Mouse (Mus musculus) limb, embryonic 11.5 days (tissue): ENCODE results near the gene Col11a2. TPM values are rescaled to one million over a fixed set of nuclear protein-coding genes. Genes with fewer than 3 reads are reported as not detected.

Experiments used
- ATAC-seq: fragments of 200-750 bp; cut with Nextera tagmentation; 2 replicates; pipeline ENCODE4 v1.8.0; 2017; ENCODE audit warnings: low read depth; ENCODE audit not compliant: insufficient number of reproducible peaks, low FRiP score, low TSS enrichment
- DNase-seq: peaks from one replicate; pipeline ENCODE4 v3.0.0-alpha.2; 2015; ENCODE audit warnings: low spot score
- H3K27ac ChIP-seq: fragments of 300-500 bp; sonication (generic); replicated peaks from 2 replicates; pipeline ENCODE4 v1.5.1; 2014; ENCODE audit warnings: low read depth, mild to moderate bottlenecking, low read length
- H3K27me3 ChIP-seq: fragments of 300-500 bp; sonication (generic); 2 replicates; pipeline ENCODE4 v1.6.1; 2014; ENCODE audit warnings: mild to moderate bottlenecking, low read length, mixed read lengths; ENCODE audit not compliant: control insufficient read depth, insufficient read depth
- H3K36me3 ChIP-seq: fragments of 300-500 bp; sonication (generic); 2 replicates; pipeline ENCODE4 v1.6.1; 2014; ENCODE audit warnings: mild to moderate bottlenecking, low read length, moderate library complexity, mixed read lengths; ENCODE audit not compliant: control insufficient read depth, insufficient read depth
- H3K4me1 ChIP-seq: fragments of 300-500 bp; sonication (generic); 2 replicates; pipeline ENCODE4 v1.6.1; 2014; ENCODE audit warnings: low read length, mixed read lengths; ENCODE audit not compliant: control insufficient read depth, insufficient read depth
- H3K4me2 ChIP-seq: fragments of 300-500 bp; sonication (generic); 2 replicates; pipeline ENCODE4 v1.6.1; 2014; ENCODE audit warnings: low read depth, mild to moderate bottlenecking, moderate library complexity; ENCODE audit not compliant: severe bottlenecking
- H3K4me3 ChIP-seq: fragments of 300-500 bp; sonication (generic); 2 replicates; pipeline ENCODE4 v1.5.1; 2014; ENCODE audit warnings: low read depth, low read length
- H3K9ac ChIP-seq: fragments of 300-500 bp; sonication (generic); 2 replicates; pipeline ENCODE4 v1.6.1; 2014; ENCODE audit warnings: mild to moderate bottlenecking, low read length
- H3K9me3 ChIP-seq: fragments of 300-500 bp; sonication (generic); 2 replicates; pipeline ENCODE4 v1.6.1; 2016; ENCODE audit warnings: low read length; ENCODE audit not compliant: control insufficient read depth
- WGBS: fragments of 180-500 bp; shearing (Covaris S2); extraction: QIAGEN DNeasy Blood & Tissue Kit; methylation state at CpG from one replicate; pipeline ENCODE4 v1.1.7; 2014; 5-methylcytosine and 5-hydroxymethylcytosine counted together
- polyA plus RNA-seq: library from polyadenylated mRNA; unstranded; fragments of >200 nt; fragmentation: Nextera tagmentation; extraction: Ambion mirVana; gene quantifications from 2 replicates; pipeline ENCODE4 v1.2.1, GENCODE M21; 2014

Gene Col11a2
- polyA plus RNA-seq, 1 experiment from 2014 or later: 5.0 TPM

DNA sequence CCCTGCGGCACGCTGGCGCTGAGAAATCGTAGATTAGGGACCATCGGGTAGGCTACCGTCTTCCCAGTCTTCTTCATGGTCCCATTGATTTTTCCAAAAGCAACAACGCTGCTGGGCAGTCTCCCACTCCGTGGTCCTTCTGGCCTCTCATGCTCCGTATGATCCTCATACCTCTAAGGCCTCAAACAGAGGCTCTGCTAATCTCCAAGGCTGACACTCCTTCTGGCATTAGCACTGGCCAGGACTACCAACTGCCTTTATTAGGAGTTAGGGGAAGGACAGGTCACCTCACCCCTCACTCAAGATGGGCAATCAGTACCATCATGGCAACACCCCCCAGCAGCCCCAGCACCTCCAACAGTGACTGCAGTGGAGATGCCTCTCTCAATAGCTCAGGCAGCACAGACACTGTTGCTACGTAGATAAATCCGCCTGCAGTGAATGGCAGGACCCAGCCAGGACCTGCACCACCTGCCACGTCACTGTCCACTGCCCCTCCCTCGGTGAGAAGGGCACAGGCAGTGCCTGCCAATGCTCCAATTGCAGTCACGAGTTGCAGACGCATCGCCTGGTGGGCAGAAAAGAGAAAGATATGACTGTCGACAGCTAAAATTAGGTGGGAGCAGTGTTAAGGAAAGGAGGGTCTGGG lies 10.6 kb upstream of the Col11a2 start:
- DNase-seq: no peak
- Histone ChIP-seq H3K9ac (no peak overlapping the region), H3K4me2 (peak overlapping the region; percentile 93; the same call in 1 of the 2 replicates), H3K4me3 (0 out of 2 replicates have a peak overlapping the region, but pooled peaks have one; percentile 65), H3K27me3 (no peaks in the 10 kb centered on the region), H3K36me3 (peaks cover 18% of the 10 kb centered on the region), H3K4me1 (peaks cover 59% of the 10 kb centered on the region), H3K9me3 (no peaks in the 10 kb centered on the region), H3K27ac (peak overlapping the region; percentile 79)
- 74% methylated on average over 17 of the region's 17 CpGs for WGBS
- no peak for ATAC-seq

DNA sequence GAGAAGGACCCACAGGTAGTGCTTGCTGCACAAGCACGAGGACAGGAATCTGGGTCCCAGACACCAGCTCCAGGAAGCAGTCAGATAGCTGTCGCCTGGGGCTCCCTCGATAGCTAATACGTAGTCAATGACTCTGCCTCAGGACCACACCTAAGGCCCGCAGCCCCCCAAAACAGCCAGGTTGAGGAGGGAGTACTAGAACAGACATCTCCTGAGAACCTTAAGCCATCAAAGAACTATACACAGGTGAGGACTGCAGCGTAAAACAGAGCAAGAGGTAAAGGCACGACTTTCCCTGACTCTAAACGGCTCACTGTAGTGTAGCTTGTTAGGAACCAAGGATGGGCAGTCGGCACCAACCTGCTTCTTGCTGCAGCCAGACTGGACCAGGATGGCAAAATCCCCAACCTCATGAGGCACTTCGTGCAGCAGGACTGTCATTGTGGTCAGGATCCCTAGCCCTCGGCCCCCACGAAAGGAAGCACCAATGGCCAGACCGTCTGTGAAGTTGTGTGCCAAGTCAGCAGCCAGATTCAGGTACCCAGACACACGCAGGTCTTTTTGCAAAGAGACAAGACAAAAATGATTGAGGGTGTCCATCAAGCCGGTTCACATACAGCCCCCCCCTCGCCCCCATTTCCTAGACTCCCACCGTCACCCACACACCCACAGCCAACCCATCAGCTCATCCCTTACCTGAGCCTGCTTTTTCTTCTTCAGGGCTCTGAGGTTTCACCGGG lies 9.9 kb upstream of the Col11a2 start:
- peaks cover 18% of the 10 kb centered on the region for H3K36me3 ChIP-seq
- no peak overlapping the region for H3K9ac ChIP-seq
- H3K9me3 ChIP-seq: no peaks in the 10 kb centered on the region
- no peaks in the 10 kb centered on the region for H3K27me3 ChIP-seq
- WGBS: 89% methylated on average over 18 of the region's 18 CpGs
- no peak overlapping the region for H3K27ac ChIP-seq
- H3K4me1 ChIP-seq: peaks cover 55% of the 10 kb centered on the region
- H3K4me2 ChIP-seq: peak overlapping the region; percentile 99; the same call in 1 of the 2 replicates
- peak overlapping the region; percentile 88 for H3K4me3 ChIP-seq
- DNase-seq: no peak
- no peak for ATAC-seq

DNA sequence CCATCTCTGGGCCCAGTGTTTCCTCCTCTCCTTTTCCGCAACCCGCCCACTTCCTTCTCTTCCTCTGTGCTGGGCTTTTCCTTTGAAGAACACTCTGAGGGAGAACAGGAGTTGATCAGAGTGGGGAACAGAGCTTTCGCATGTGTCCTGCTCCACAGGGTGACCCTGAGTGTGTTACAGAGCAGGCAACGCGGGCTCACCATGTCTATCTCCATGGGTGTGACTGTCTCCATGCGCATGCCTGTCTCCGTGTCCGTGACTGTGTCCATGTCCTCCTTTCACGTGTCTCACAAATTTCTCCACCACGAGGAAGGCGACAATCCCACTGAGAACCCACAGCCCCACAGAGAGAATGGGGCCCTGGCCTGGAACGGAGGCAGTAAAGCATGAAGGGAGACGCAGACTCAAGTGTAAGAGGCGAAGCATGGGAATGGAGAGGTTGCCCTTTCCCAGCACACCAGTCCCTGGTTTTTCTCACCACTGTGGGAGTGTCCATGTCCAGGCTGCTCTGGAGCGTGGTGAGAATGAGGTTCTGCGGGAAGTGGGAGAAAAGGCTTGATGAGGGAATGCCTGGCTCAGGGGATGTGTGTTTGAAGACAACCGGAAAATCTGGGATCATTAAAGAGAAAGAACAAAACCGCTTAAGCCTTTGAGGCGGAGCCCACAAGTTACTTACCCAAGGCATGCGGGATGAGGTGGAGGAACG lies 9.2 kb upstream of the Col11a2 start:
- ATAC-seq (no peak), DNase-seq (no peak)
- WGBS: 85% methylated on average over 21 of the region's 21 CpGs
- H3K4me1 ChIP-seq: peaks cover 55% of the 10 kb centered on the region
- H3K27ac ChIP-seq: no peak overlapping the region
- peak overlapping the region; percentile 92; the same call in 1 of the 2 replicates for H3K9ac ChIP-seq
- H3K27me3 ChIP-seq: no peaks in the 10 kb centered on the region
- H3K9me3 ChIP-seq: no peaks in the 10 kb centered on the region
- peaks cover 18% of the 10 kb centered on the region for H3K36me3 ChIP-seq
- H3K4me3 ChIP-seq: peak overlapping the region; percentile 88
- H3K4me2 ChIP-seq: peak overlapping the region; percentile 99

DNA sequence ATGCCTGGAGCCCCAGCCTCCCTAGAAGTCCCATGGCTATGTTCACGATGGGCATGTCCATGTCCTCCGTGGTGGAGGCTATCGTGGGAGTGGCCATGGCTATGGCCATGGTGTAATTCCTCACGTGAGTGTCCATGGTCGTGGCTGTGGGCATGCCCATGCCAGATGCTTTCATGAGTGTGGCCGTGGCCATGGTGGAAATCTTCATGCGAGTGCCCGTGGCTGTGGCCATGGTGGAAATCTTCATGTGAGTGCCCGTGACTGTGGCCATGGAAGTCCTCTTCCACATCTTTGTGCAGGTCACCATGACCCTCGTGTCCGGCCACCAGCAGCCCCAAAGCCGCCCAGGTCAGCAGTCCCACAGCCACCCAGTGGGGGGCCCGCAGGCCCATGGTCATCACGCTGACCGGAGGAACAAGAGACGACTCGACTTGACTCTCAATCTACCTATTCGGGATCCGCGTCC lies 8.3 kb upstream of the Col11a2 start:
- no peaks in the 10 kb centered on the region for H3K9me3 ChIP-seq
- H3K36me3 ChIP-seq: peaks cover 21% of the 10 kb centered on the region
- no peak for DNase-seq
- peaks cover 46% of the 10 kb centered on the region for H3K4me1 ChIP-seq
- 6% methylated on average over 20 of the region's 20 CpGs for WGBS
- no peaks in the 10 kb centered on the region for H3K27me3 ChIP-seq
- peak overlapping the region; percentile 92 for H3K9ac ChIP-seq
- peak overlapping the region; percentile 99 for H3K4me2 ChIP-seq
- no peak for ATAC-seq
- H3K27ac ChIP-seq: peak overlapping the region; percentile 89; the same call in 1 of the 2 replicates
- peak overlapping the region; percentile 88 for H3K4me3 ChIP-seq

DNA sequence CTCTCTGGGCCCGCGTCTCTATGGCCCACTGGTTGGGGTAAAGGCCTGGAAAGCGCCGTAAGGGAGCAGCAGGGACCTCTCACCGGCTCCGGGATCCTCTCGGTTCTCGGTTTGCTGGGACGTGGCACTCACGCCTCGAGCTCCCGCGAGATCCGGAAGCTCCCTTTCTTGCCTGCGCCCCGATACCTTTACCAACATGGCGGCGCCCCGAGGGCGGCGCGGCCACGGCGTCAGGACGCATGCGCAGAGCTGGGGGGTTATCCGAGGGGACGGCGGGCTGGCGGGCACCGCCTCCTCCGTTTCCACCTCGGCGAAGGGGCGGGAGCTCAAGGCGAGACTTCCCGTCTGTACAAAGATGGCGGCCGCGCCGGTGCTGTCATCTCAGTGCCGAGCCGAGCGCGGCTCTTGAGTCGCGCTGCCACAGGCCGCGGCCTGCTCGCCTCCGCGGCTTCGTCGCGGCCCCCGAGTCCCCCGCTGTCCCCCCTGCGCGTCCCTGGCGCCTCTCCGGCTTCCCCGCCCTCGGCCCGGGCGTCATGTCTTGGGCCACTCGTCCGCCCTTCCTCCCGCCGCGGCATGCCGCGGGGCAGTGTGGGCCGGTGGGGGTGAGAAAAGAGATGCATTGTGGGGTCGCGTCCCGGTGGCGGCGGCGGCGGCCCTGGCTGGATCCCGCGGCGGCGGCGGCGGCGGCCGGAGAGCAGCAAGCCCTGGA lies 7.6 kb upstream of the Col11a2 start, which contains the start of the genes Slc39a7 and Rxrb:
Slc39a7 (minus strand) TSS at position 218 of the 709 bp plus-strand sequence.
Rxrb (plus strand) TSS at position 348 of the 709 bp plus-strand sequence.
- Histone ChIP-seq H3K9ac (peak within 1 kb of the TSS; percentile 92), H3K9me3 (no peaks in the 10 kb centered on the region), H3K4me1 (peaks cover 39% of the 10 kb centered on the region), H3K4me2 (peak within 1 kb of the TSS; percentile 99), H3K4me3 (peak within 1 kb of the TSS; percentile 88), H3K36me3 (peaks cover 27% of the 10 kb centered on the region), H3K27ac (peak within 1 kb of the TSS; percentile 89), H3K27me3 (no peaks in the 10 kb centered on the region)
- under 1% methylated on average over 75 of the region's 88 CpGs for WGBS
- ATAC-seq (peak; percentile 74), DNase-seq (peak; percentile 100)

DNA sequence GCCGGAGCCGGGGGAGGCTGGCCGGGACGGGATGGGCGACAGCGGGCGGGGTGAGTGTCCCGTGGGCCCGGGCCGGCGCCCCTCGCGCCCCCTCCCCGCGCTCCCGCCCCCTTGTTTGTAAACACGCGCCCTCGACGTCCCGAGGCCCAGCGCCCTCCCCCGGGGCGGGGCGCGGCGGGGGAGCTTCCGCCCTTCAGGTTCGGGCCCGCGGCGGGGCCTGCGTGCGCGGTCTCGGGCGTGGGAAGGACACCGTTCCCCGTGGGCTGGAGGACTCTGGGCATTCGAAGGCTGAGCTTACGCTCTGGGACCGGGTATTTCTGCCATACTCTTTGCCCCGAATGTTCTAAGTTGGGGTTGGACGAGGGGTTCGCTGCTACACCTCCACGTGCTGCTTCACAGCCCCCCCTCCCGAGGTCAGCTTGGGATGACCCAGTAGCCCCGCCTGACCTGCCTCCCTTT lies 7.0 kb upstream of the Col11a2 start:
- Histone ChIP-seq H3K27ac (peak overlapping the region; percentile 89), H3K4me3 (peak overlapping the region; percentile 88), H3K4me1 (peaks cover 33% of the 10 kb centered on the region), H3K9me3 (no peaks in the 10 kb centered on the region), H3K4me2 (peak overlapping the region; percentile 99), H3K36me3 (peaks cover 31% of the 10 kb centered on the region), H3K9ac (peak overlapping the region; percentile 92), H3K27me3 (no peaks in the 10 kb centered on the region)
- under 1% methylated on average over 43 of the region's 48 CpGs for WGBS
- DNase-seq (peak; percentile 44), ATAC-seq (no peak)

DNA sequence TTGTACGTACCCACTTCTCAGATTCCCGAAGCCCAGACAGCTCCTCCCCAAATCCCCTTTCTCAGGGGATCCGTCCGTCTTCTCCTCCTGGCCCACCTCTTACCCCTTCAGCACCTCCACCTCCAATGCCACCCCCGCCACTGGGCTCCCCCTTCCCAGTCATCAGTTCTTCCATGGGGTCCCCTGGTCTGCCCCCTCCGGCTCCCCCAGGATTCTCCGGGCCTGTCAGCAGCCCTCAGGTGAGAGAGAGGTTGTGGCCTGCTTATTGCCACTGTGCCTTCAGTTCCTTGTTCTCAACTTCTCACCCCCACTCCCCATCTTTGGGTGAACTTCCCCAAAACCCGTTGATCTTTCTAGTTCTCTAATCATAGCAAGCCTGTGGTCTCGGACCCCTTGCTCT lies 6.4 kb upstream of the Col11a2 start:
- Histone ChIP-seq H3K9ac (peak overlapping the region; percentile 92), H3K9me3 (no peaks in the 10 kb centered on the region), H3K27me3 (no peaks in the 10 kb centered on the region), H3K36me3 (peaks cover 36% of the 10 kb centered on the region), H3K27ac (no peak overlapping the region), H3K4me3 (peak overlapping the region; percentile 88), H3K4me2 (peak overlapping the region; percentile 99), H3K4me1 (peaks cover 30% of the 10 kb centered on the region)
- WGBS: 57% methylated on average over 9 of the region's 9 CpGs
- DNase-seq (no peak), ATAC-seq (no peak)
